Mouse (Mus musculus) midbrain, embryonic 14.5 days (tissue): Measurements from ENCODE around the gene Ctf2. TPM values are rescaled to one million over a fixed set of nuclear protein-coding genes. Genes with fewer than 3 reads are reported as not detected.
"Not testable (repeated sequence)": the region's sequence is repeated elsewhere in the genome, so short reads cannot be mapped to it uniquely, and the experiment has no call there.

Experiments
- ATAC-seq: fragments of 200-750 bp; cut with Nextera tagmentation; 2 replicates; pipeline ENCODE4 v1.8.0; 2017; ENCODE audit warnings: moderate number of reproducible peaks, moderate library complexity; ENCODE audit not compliant: low FRiP score, low TSS enrichment
- DNase-seq: peaks from one replicate; pipeline ENCODE4 v3.0.0-alpha.2; 2015
- H3K27ac ChIP-seq: fragments of 300-500 bp; sonication (generic); replicated peaks from 2 replicates; pipeline ENCODE4 v1.5.1; 2014; ENCODE audit warnings: mild to moderate bottlenecking, low read depth, low read length, moderate library complexity
- H3K27me3 ChIP-seq: fragments of 300-500 bp; sonication (generic); 2 replicates; pipeline ENCODE4 v1.6.1; 2014; ENCODE audit warnings: low read length, control low read depth, mixed read lengths; ENCODE audit not compliant: control insufficient read depth, insufficient read depth
- H3K36me3 ChIP-seq: fragments of 300-500 bp; sonication (generic); 2 replicates; pipeline ENCODE4 v1.6.1; 2014; ENCODE audit warnings: low read length, control low read depth; ENCODE audit not compliant: control insufficient read depth, insufficient read depth
- H3K4me1 ChIP-seq: fragments of 300-500 bp; sonication (generic); 2 replicates; pipeline ENCODE4 v1.6.1; 2014; ENCODE audit warnings: mild to moderate bottlenecking, antibody characterized with exemption, low read length, control low read depth; ENCODE audit not compliant: control insufficient read depth, insufficient read depth
- H3K4me2 ChIP-seq: fragments of 300-500 bp; sonication (generic); 2 replicates; pipeline ENCODE4 v1.6.1; 2014; ENCODE audit warnings: mild to moderate bottlenecking, low read length, moderate library complexity
- H3K4me3 ChIP-seq: fragments of 300-500 bp; sonication (generic); replicated peaks from 2 replicates; pipeline ENCODE4 v1.5.1; 2014; ENCODE audit warnings: low read depth, low read length
- H3K9ac ChIP-seq: fragments of 300-500 bp; sonication (generic); replicated peaks from 2 replicates; pipeline ENCODE4 v1.6.1; 2014; ENCODE audit warnings: mild to moderate bottlenecking, low read length, moderate library complexity
- H3K9me3 ChIP-seq: fragments of 300-500 bp; sonication (generic); 2 replicates; pipeline ENCODE4 v1.6.1; 2016; ENCODE audit warnings: low read length, control low read depth, mixed read lengths; ENCODE audit not compliant: control insufficient read depth
- WGBS: fragments of 180-500 bp; shearing (Covaris S2); extraction: QIAGEN DNeasy Blood & Tissue Kit; methylation state at CpG from one replicate; pipeline ENCODE4 v1.1.7; 2014; 5-methylcytosine and 5-hydroxymethylcytosine counted together
- polyA plus RNA-seq: library from polyadenylated mRNA; unstranded; fragments of >200 nt; fragmentation: Nextera tagmentation; extraction: Ambion mirVana; gene quantifications from 2 replicates; pipeline ENCODE4 v1.2.1, GENCODE M21; 2014

Ctf2 gene
- polyA plus RNA-seq, 1 experiment from 2014 or later, result 0.12 TPM

DNA sequence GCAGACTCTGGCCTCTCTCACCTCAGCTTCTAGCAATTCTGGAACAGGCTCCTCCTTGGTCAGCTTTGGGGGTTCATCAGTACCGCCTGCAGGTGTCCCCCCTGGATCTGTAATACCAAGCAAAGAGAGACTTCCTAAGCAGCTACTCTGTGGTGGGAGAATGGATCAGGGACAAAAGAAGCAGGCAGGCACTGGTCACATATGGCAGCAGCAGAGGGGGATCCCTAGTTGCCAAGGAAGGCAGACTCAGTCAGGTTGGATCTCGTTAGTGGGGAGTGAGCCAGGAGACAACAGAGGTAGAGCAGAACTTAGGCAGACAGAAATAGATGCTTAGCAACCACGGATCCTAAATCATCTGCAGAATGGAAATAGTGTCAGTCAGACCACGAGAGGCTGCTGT is 26.3 kb downstream of the Ctf2 start:
- H3K4me2 ChIP-seq, result no peak overlapping the region
- no peak overlapping the region for H3K27ac ChIP-seq
- DNase-seq (no peak), ATAC-seq (no peak)
- peaks cover 37% of the 10 kb centered on the region for H3K36me3 ChIP-seq
- WGBS, result 77% methylated on average over 4 of the region's 4 CpGs
- H3K4me1 ChIP-seq, result peaks cover 18% of the 10 kb centered on the region
- H3K9ac ChIP-seq, result no peak overlapping the region
- no peak overlapping the region for H3K4me3 ChIP-seq
- H3K9me3 ChIP-seq, result no peaks in the 10 kb centered on the region
- H3K27me3 ChIP-seq, result no peaks in the 10 kb centered on the region

DNA sequence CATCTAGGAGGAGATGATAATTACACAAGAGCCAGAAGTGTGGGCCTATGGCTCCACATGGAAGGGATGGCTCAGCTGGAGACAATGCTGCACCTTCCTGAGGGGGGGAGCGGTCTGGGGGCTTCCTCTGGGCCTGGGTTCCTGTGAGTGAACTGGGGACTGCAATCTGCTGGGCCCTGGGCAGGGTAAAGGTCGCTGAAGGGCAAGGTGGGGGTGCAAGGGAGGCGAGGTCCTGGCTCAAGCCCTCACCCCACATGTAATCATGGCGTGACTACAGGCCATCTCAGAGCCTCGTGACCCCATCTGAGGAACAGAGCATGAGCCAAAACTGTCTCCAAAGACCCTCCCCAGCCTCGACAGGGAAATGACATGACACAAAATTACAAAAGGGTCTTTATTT is 27.4 kb downstream of the Ctf2 start:
- H3K9ac ChIP-seq, result no peak overlapping the region
- ATAC-seq (no peak), DNase-seq (no peak)
- no peak overlapping the region for H3K4me2 ChIP-seq
- no peak overlapping the region for H3K4me3 ChIP-seq
- peaks cover 18% of the 10 kb centered on the region for H3K4me1 ChIP-seq
- no peaks in the 10 kb centered on the region for H3K27me3 ChIP-seq
- H3K36me3 ChIP-seq, result peaks cover 48% of the 10 kb centered on the region
- no peak overlapping the region for H3K27ac ChIP-seq
- no peaks in the 10 kb centered on the region for H3K9me3 ChIP-seq
- 82% methylated on average over 6 of the region's 6 CpGs for WGBS

DNA sequence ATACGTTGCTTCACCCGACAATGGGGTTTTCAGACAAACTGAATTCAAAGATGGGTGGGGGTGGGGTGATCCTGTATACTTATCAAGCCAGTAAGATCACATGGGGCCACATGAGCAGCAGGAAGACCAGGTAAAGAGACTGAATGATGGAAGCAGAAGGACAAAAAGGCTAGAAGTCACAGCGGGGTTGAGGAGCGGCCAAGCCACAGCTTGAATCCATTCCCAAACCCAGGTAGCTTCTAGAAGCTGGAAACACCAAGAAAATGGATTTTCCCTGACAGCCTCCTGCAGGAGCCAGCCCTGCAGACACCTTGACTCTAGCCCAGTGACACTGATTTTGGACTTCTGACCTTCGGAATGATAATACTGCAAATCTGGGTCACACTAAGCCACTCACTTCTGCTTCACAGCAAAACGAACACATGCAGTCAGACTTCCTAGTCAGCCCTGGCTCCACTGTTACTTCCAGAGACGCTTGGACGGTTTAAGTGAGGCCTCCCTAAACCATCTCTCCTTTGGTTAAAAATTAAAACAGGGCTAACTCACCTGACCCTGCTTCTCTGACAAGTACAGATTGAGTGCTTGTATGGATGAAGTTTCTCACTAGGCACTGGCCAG is 28.3 kb downstream of the Ctf2 start:
- no peak for ATAC-seq
- H3K36me3 ChIP-seq, result peaks cover 53% of the 10 kb centered on the region
- 96% methylated on average over 8 of the region's 8 CpGs for WGBS

DNA sequence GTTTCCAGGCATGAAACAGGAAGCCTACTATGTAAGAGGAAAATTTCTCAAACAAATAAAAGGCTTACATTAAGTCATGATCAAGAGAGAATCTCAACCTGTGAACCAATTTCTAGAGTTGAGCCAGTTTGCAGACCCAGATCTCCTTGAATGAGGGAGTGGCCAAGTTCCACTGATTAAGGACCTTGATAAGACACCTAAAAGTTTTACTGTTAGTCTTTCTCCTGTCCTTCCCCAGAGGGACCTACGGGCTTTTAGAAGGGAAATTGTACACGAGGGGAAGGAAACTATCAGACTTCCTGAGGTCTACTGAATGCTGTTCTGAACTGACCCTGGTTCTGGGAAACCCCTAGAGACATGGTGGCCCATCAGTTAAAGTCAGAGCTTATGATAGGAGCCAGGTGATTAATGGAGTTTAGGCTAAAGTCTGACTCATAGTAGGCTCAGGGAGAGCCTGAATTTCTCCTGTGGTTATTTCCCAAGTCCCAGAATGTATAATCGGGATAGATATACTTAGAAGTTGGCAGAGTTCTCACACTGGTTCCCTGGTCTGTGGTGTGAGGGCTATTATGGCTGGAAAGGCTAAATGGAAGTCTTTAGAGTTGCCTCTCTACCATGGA is 31.1 kb downstream of the Ctf2 start:
- H3K9me3 ChIP-seq, result no peaks in the 10 kb centered on the region
- ATAC-seq, result no peak
- no peak overlapping the region for H3K9ac ChIP-seq
- DNase-seq, result no peak
- no peak overlapping the region for H3K27ac ChIP-seq
- WGBS, result 93% methylated on average over 3 of the region's 3 CpGs
- H3K36me3 ChIP-seq, result peaks cover 53% of the 10 kb centered on the region
- no peak overlapping the region for H3K4me2 ChIP-seq
- no peak overlapping the region for H3K4me3 ChIP-seq
- no peaks in the 10 kb centered on the region for H3K27me3 ChIP-seq
- no peaks in the 10 kb centered on the region for H3K4me1 ChIP-seq

More for the DNA sequence above, 28.3 kb downstream of the Ctf2 start:
- Histone ChIP-seq H3K4me2 (no peak overlapping the region), H3K4me3 (no peak overlapping the region), H3K27ac (no peak overlapping the region), H3K9me3 (no peaks in the 10 kb centered on the region), H3K9ac (no peak overlapping the region), H3K27me3 (no peaks in the 10 kb centered on the region), H3K4me1 (peaks cover 12% of the 10 kb centered on the region)
- DNase-seq, result no peak

DNA sequence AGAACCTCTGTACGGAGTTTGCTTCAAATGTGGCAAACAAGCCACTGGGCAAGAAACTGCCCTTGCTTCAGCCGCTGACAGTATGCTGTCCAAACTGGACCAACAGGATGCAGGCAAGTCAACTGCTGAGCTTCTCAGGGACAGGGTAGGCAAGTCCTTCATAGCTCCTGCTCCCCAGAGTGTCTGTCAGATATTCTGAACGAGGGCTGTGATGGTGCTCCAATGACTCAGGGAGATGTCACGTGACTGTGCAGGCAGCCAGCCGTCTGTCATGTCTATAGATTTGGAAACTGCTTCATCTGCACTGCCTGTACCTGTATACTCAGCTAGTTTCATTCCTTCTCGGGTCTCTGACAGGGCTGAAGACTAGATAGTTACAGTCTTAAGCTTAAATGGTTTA is 33.0 kb downstream of the Ctf2 start:
- DNase-seq, result no peak
- H3K36me3 ChIP-seq, result peaks cover 38% of the 10 kb centered on the region
- no peaks in the 10 kb centered on the region for H3K27me3 ChIP-seq
- no peaks in the 10 kb centered on the region for H3K9me3 ChIP-seq
- no peak overlapping the region for H3K9ac ChIP-seq
- no peak overlapping the region for H3K27ac ChIP-seq
- WGBS, result 85% methylated on average over 6 of the region's 6 CpGs
- H3K4me3 ChIP-seq, result no peak overlapping the region
- no peak for ATAC-seq
- no peaks in the 10 kb centered on the region for H3K4me1 ChIP-seq
- H3K4me2 ChIP-seq, result no peak overlapping the region

DNA sequence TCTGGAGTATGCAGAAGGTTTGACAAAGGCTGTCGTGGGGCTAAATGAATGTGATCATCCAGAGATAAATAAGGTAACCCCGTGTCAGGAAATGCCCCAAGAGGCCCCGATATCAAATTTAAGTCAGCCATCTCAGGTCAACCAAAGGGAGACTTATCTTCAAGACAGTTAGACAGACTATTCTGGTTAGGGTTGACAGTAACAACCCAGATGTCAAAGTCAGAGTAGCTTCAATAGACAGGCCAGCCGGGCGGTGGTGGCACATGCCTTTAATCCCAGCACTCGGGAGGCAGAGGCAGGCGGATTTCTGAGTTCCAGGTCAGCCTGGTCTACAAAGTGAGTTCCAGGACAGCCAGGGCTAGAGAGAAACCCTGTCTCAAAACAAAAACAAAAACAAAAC is 38.2 kb downstream of the Ctf2 start:
- H3K9me3 ChIP-seq, H3K4me1 ChIP-seq, H3K4me2 ChIP-seq, H3K27ac ChIP-seq, DNase-seq, H3K4me3 ChIP-seq, ATAC-seq, H3K27me3 ChIP-seq, H3K9ac ChIP-seq: not testable (repeated sequence)
- H3K36me3 ChIP-seq, result peaks cover 14% of the 10 kb centered on the region; the same call in 1 of the 2 replicates
- 94% methylated on average over 7 of the region's 7 CpGs for WGBS

DNA sequence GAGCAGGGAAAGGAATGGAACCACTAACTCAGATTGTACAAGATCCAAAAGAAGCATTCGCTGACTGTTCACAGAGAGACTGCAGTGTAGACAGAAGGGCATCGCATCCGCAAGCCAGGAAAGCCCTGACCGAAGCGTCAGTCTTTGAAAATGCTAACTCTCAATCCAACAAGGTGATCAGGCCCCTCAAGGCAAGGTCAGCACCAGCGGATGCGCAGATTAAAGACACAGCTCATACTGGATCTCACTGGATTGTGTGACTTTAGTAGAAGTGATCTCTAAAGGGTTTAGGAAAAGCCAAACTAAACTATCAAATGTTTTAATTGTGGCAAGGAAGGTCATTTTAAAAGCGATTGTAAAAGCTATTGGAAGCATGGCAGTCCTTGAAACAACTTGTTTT is 38.7 kb downstream of the Ctf2 start:
- WGBS, result 95% methylated on average over 8 of the region's 8 CpGs
- Histone ChIP-seq H3K4me1 (no peaks in the 10 kb centered on the region), H3K27ac (no peak overlapping the region), H3K36me3 (peaks cover 14% of the 10 kb centered on the region; the same call in 1 of the 2 replicates), H3K9me3 (no peaks in the 10 kb centered on the region), H3K4me2 (no peak overlapping the region), H3K4me3 (no peak overlapping the region), H3K27me3 (no peaks in the 10 kb centered on the region), H3K9ac (no peak overlapping the region)
- ATAC-seq (no peak), DNase-seq (no peak)

DNA sequence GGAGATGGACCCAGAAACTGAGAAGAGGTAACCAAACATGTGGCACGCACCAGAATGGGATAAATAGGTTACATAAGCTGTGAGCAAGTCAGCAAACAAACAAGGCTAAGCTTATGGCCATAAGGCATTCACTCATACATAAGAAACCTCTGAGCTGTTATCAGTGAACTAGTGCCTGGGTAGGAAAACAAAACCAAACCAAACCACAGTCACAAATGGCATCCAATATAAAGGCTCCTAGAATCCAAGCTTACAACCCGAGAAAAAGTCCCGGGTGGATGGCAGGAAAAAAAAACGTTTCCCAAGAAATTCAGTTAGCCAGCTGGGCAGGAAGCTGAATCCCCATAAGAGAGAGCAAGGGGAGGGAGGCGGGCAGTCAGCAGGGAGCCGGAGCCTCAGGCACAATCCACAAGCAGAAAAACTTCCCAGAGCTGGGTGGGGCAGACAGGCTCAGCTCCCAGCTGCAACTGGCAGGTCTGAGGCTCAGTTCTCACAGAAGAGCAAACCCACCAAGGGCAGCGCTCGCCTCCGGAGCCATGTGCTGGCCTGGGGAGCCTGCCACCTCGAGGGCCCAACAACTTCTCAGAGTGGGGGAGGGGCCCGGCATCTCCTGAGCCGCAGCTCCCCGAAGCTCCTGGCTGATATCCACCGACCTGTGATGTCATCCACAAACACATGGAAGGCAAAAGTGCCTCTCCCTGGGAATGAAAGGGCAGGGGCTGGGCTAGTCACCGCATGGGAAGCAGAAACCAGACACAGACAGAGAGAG is 40.6 kb downstream of the Ctf2 start:
- DNase-seq (peak; percentile 69), ATAC-seq (no peak)
- WGBS, result 5% methylated on average over 15 of the region's 15 CpGs
- H3K27ac ChIP-seq, result peak overlapping the region; percentile 66
- no peaks in the 10 kb centered on the region for H3K27me3 ChIP-seq
- H3K9me3 ChIP-seq, result no peaks in the 10 kb centered on the region
- H3K9ac ChIP-seq, result peak overlapping the region; percentile 26; the same call in 1 of the 2 replicates
- no peak overlapping the region for H3K4me3 ChIP-seq
- peak overlapping the region; percentile 40 for H3K4me2 ChIP-seq
- H3K4me1 ChIP-seq, result no peaks in the 10 kb centered on the region
- H3K36me3 ChIP-seq, result 0 out of 2 replicates have a peak, but pooled peaks cover 8% of the 10 kb centered on the region
